Comparison of ENCODE assay signal across 25 mouse cellular contexts in the genomic region with DNA sequence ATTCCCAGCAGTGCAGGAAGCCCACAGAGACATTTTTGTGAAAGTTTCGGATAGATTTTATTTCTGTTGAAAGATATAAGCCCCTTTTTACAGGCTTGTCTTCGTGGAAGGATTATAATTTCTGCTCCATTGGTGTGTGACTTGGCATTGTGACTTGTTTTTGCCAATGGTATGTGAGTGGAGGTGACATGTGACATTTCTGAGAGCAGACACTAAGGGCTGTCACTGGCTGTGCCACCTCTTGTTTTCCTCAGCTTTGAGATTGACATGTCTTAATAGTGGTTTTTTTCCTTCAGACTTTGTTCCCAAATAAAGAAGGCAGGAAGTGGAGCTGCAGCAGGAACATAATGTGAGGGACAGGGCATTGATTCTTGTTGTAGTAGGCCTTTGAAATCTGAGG.
"Had no signal": no experiment of that assay in that cellular context is flagged by ENCODE, and none has a peak within 500 bp of the region (broad histone marks: within the 10 kb centered on the region; RNA-seq: fewer than 3 reads in every experiment).

No protein-coding gene starts in this region.

- H3K9me3 ChIP-seq: hindbrain, embryonic 12.5 days; intestine, embryonic 15.5 days; limb, embryonic 15.5 days; liver, embryonic 12.5 days had no signal

- H3K27me3 ChIP-seq: hindbrain, embryonic 12.5 days; intestine, embryonic 15.5 days; liver, embryonic 12.5 days had no signal

- H3K27ac ChIP-seq: gastrocnemius, adult 2 months; heart, adult 2 months; hindbrain, embryonic 10.5 days; hindbrain, embryonic 12.5 days; hindbrain, embryonic 14.5 days; intestine, embryonic 15.5 days; limb, embryonic 13.5 days; limb, embryonic 15.5 days; liver, embryonic 12.5 days; liver, embryonic 14.5 days had no signal

- H3K4me2 ChIP-seq: hindbrain, embryonic 12.5 days; hindbrain, embryonic 14.5 days; intestine, embryonic 15.5 days; limb, embryonic 13.5 days; limb, embryonic 15.5 days; liver, embryonic 12.5 days had no signal

- H3K4me1 ChIP-seq: intestine, embryonic 15.5 days; limb, embryonic 13.5 days; limb, embryonic 15.5 days; liver, embryonic 12.5 days had no signal

- ATAC-seq: hindbrain, embryonic 16.5 days; inflammation-experienced regulatory T-cells, adult 6 months; intestine, embryonic 15.5 days; intestine, postnatal 0 days; liver, embryonic 12.5 days had no signal

- DNase-seq: gastrocnemius, adult 2 months; gastrocnemius, postnatal 10 days; gastrocnemius, postnatal 25 days; heart, adult 2 months; heart, postnatal 14 days; heart, postnatal 4 days; kidney, adult 18-20 months; kidney, adult 8-10 months; kidney, postnatal 10 days; kidney, postnatal 36 days; layer of hippocampus, adult 9-11 months; layer of hippocampus, postnatal 36 days; left cerebral cortex, postnatal 4 days; lung, adult 18-20 months had no signal

- H3K9ac ChIP-seq: hindbrain, embryonic 12.5 days; hindbrain, embryonic 14.5 days; intestine, embryonic 15.5 days; limb, embryonic 13.5 days; limb, embryonic 15.5 days; liver, embryonic 12.5 days; liver, embryonic 14.5 days had no signal

- H3K4me3 ChIP-seq: gastrocnemius, adult 2 months; heart, adult 2 months; hindbrain, embryonic 10.5 days; hindbrain, embryonic 12.5 days; intestine, embryonic 15.5 days; limb, embryonic 13.5 days; limb, embryonic 15.5 days; liver, embryonic 12.5 days had no signal

- H3K36me3 ChIP-seq: hindbrain, embryonic 10.5 days; hindbrain, embryonic 12.5 days; intestine, embryonic 15.5 days; limb, embryonic 13.5 days; limb, embryonic 15.5 days; liver, embryonic 12.5 days had no signal
